Comparison of ENCODE assay signal across 10 mouse cellular contexts in the genomic region with DNA sequence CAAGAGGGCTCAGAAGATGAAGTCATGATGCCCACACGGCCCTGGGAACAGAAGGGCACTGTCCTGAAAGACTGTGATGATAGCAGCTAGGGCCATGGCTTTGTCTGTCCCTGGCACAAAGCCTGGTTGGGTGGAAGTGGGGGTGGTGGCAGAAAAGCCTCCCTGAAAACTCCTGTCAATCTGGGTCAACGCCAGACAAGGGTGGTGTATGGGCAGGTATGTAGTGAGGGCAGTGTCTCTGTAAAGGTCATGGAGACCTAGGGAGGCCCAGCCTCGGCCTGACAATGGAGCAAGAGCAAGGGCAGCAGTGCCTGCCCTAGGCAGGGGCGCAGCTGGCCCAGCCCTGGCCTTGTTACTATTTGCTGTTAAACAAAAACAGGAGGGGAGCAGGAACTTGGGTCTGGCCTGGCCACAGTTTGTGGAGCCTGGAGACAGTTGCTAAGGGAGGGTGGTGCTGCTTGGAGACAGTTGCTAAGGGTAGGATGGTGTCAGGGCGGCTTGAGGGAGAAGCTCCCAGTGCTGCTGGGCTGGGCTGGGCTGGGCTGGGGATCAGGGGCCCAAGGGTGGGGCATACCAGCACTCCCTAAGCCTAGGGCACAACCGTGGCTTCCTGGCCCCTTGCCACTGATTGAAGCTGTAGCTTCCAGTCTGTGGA. TPM values are rescaled to one million over a fixed set of nuclear protein-coding genes. Genes with fewer than 3 reads are reported as not detected.
DNase-seq lines count a peak whose midpoint lies in the region; ATAC-seq and TF ChIP-seq lines count a peak whose summit lies in the region.
"Had no signal": no experiment of that assay in that cellular context is flagged by ENCODE, and none has a peak within 500 bp of the region (broad histone marks: within the 10 kb centered on the region; RNA-seq: fewer than 3 reads in every experiment).

No protein-coding gene starts in this region.

- H3K4me2 ChIP-seq in forebrain, embryonic 12.5 days, result peak overlapping the region; percentile 71; the same call in 1 of the 2 replicates
- peak overlapping the region; percentile 67 for H3K4me2 ChIP-seq in hindbrain, postnatal 0 days (ENCODE audit: low read depth, low read length)

- H3K36me3 ChIP-seq in MEL (ENCODE audit: control insufficient read depth in 1 of 2, insufficient read depth in 2 of 2, low read length in 2 of 2), result no peaks in the 10 kb centered on the region
- peaks cover 4% of the 10 kb centered on the region for H3K36me3 ChIP-seq in forebrain, embryonic 12.5 days (replicated peaks)
- no peaks in the 10 kb centered on the region for H3K36me3 ChIP-seq in hindbrain, postnatal 0 days (ENCODE audit: insufficient read depth, low read length)

- no peak overlapping the region for H3K4me3 ChIP-seq in MEL (ENCODE audit: control insufficient read depth in 1 of 2, insufficient read depth in 1 of 2, low read depth in 2 of 2, low read length in 2 of 2)
- no peak overlapping the region for H3K4me3 ChIP-seq in forebrain, embryonic 12.5 days (replicated peaks)
- H3K4me3 ChIP-seq in hindbrain, postnatal 0 days (ENCODE audit: low read length), result peak overlapping the region; percentile 35; the same call in 1 of the 2 replicates

- H3K79me2 ChIP-seq in MEL (ENCODE audit: control insufficient read depth, insufficient read depth, low read length, poor library complexity), result no peaks in the 10 kb centered on the region

- no peak overlapping the region for H3K9ac ChIP-seq in MEL (ENCODE audit: control insufficient read depth, low read depth, low read length, poor library complexity, severe bottlenecking)
- no peak overlapping the region; the same call in 1 of the 2 replicates for H3K9ac ChIP-seq in forebrain, embryonic 12.5 days
- H3K9ac ChIP-seq in hindbrain, postnatal 0 days (replicated peaks; ENCODE audit: low read length), result peak overlapping the region; percentile 47; the same call in 1 of the 2 replicates

- TF ChIP-seq CTCF in MEL (IDR thresholded peaks at IDR 0.05 in 2 of 3, conservative IDR thresholded peaks at IDR 0.05 in 1 of 3; ENCODE audit: control insufficient read depth in 1 of 3, insufficient read depth in 1 of 3, low read depth in 2 of 3, low read length in 3 of 3, poor library complexity in 1 of 3, severe bottlenecking in 1 of 3), result no peak
- no peak for TF ChIP-seq CTCF in hindbrain, postnatal 0 days (IDR thresholded peaks at IDR 0.05; ENCODE audit: low read depth)

- H3K9me3 ChIP-seq in MEL (replicated peaks; ENCODE audit: insufficient read depth, low read length), result no peaks in the 10 kb centered on the region
- no peaks in the 10 kb centered on the region for H3K9me3 ChIP-seq in forebrain, embryonic 12.5 days
- H3K9me3 ChIP-seq in hindbrain, postnatal 0 days (ENCODE audit: low read length), result no peaks in the 10 kb centered on the region

- peak; percentile 20 for DNase-seq in MEL (ENCODE audit: low read depth, low spot score)
- peak; percentile 91 for DNase-seq in brain, adult 2 months (ENCODE audit: low read depth, low spot score)
- peak; percentile 75 for DNase-seq in hindbrain, postnatal 0 days (ENCODE audit: low spot score)
- peak; percentile 58 to 74 for DNase-seq in lung, postnatal 4 days
- DNase-seq in right cerebral cortex, postnatal 4 days, result peak; percentile 50
- DNase-seq in thymus, adult 18-20 months, result no peak
- DNase-seq in thymus, postnatal 4 days, result no peak

- TF ChIP-seq POLR2A in MEL (IDR thresholded peaks at IDR 0.05; ENCODE audit: control insufficient read depth in 1 of 2, insufficient read depth in 1 of 2, low read depth in 1 of 2, low read length in 2 of 2, poor library complexity in 1 of 2), result no peak

- peaks cover 0 to 3% of the 10 kb centered on the region in 2 experiments; a peak in 1 of 4 replicates for H3K4me1 ChIP-seq in MEL (ENCODE audit: control insufficient read depth in 1 of 2, insufficient read depth in 2 of 2, low read length in 2 of 2)
- peaks cover 55% of the 10 kb centered on the region for H3K4me1 ChIP-seq in forebrain, embryonic 12.5 days
- peaks cover 38% of the 10 kb centered on the region for H3K4me1 ChIP-seq in hindbrain, postnatal 0 days (ENCODE audit: insufficient read depth, low read length)

- WGBS in forebrain, embryonic 12.5 days, result 36% methylated on average over 6 of the region's 6 CpGs
- 14% methylated on average over 6 of the region's 6 CpGs for WGBS in hindbrain, postnatal 0 days

- no peaks in the 10 kb centered on the region for H3K27me3 ChIP-seq in MEL (ENCODE audit: control insufficient read depth in 1 of 2, insufficient read depth in 2 of 2, low read length in 2 of 2)
- H3K27me3 ChIP-seq in forebrain, embryonic 12.5 days, result peaks cover 27% of the 10 kb centered on the region
- H3K27me3 ChIP-seq in hindbrain, postnatal 0 days (ENCODE audit: insufficient read depth, low read length), result no peaks in the 10 kb centered on the region

- peak; percentile 39 for ATAC-seq in forebrain, embryonic 12.5 days (ENCODE audit: low FRiP score)
- peak; percentile 57 for ATAC-seq in hindbrain, postnatal 0 days

- no peak overlapping the region for H3K27ac ChIP-seq in MEL (ENCODE audit: control insufficient read depth, low read depth, low read length)
- peak overlapping the region; percentile 56 for H3K27ac ChIP-seq in forebrain, embryonic 12.5 days
- H3K27ac ChIP-seq in hindbrain, postnatal 0 days, result peak overlapping the region; percentile 81

- TF ChIP-seq EP300 in MEL (IDR thresholded peaks at IDR 0.05; ENCODE audit: low read depth in 1 of 2, low read length in 2 of 2), result no peak

- no peak for TF ChIP-seq RAD21 in MEL (IDR thresholded peaks at IDR 0.05; ENCODE audit: low read depth, low read length)

TF ChIP-seq in MEL, 35 proteins besides CTCF, POLR2A, EP300 and RAD21 (continues in another document):
- TF ChIP-seq MAZ (IDR thresholded peaks at IDR 0.05; ENCODE audit: low read depth, low read length), result no peak
- no peak for TF ChIP-seq POLR2AphosphoS5 (IDR thresholded peaks at IDR 0.05; ENCODE audit: borderline replicate concordance, low read depth, low read length)
- no peak for TF ChIP-seq TCF12 (IDR thresholded peaks at IDR 0.05; ENCODE audit: low read depth, low read length)
- no peak for TF ChIP-seq GATA1 (IDR thresholded peaks at IDR 0.05; ENCODE audit: low read depth, low read length)
- TF ChIP-seq CHD1 (IDR thresholded peaks at IDR 0.05; ENCODE audit: low read depth, low read length), result no peak
- no peak for TF ChIP-seq GABPA (IDR thresholded peaks at IDR 0.05; ENCODE audit: low read depth, low read length)
- no peak for TF ChIP-seq ELF1 (IDR thresholded peaks at IDR 0.05; ENCODE audit: low read depth, low read length)
- no peak for TF ChIP-seq MXI1 (IDR thresholded peaks at IDR 0.05; ENCODE audit: low read depth, low read length)
- TF ChIP-seq MAX (IDR thresholded peaks at IDR 0.05; ENCODE audit: low read length), result no peak
- no peak for TF ChIP-seq MEF2A (IDR thresholded peaks at IDR 0.05; ENCODE audit: extremely low read depth, insufficient replicate concordance, low read depth, low read length, poor library complexity, severe bottlenecking)
- no peak for TF ChIP-seq SMC3 (IDR thresholded peaks at IDR 0.05; ENCODE audit: low read depth, low read length)
- no peak for TF ChIP-seq BHLHE40 (IDR thresholded peaks at IDR 0.05; ENCODE audit: borderline replicate concordance, low read depth, low read length)
- TF ChIP-seq MAFK (IDR thresholded peaks at IDR 0.05; ENCODE audit: borderline replicate concordance, low read depth, low read length), result no peak
- no peak for TF ChIP-seq NELFE (IDR thresholded peaks at IDR 0.05; ENCODE audit: low read depth, low read length)
- TF ChIP-seq POLR2AphosphoS2 (IDR thresholded peaks at IDR 0.05; ENCODE audit: low read length), result no peak
- TF ChIP-seq CHD2 (IDR thresholded peaks at IDR 0.05; ENCODE audit: low read length), result no peak

RNA-seq across cellular contexts. Expression of gene Tppp3, which starts 2.2 kb away (rescaled TPM):
- 0.42 and 0.81 TPM in 2 replicates for total RNA-seq in MEL (2012; rRNA removed)
- 1 to 10 TPM in 1 of 2 experiments, not detected in 1; 1.7 TPM for polyA plus RNA-seq in MEL (2012; ENCODE audit: insufficient read depth in 1 of 2, insufficient read length in 2 of 2, low read depth in 1 of 2, low replicate concordance in 2 of 2, missing spikeins in 1 of 2)
- polyA plus RNA-seq in forebrain, embryonic 12.5 days (2016; fragmentation: Nextera tagmentation; extraction: Ambion mirVana), result 39.9 and 41.3 TPM in 2 replicates
- 106 and 108 TPM in 2 replicates for total RNA-seq in hindbrain, postnatal 0 days (2014; rRNA removed)
- 197 and 201 TPM in 2 replicates for polyA plus RNA-seq in hindbrain, postnatal 0 days (2015; fragmentation: Nextera tagmentation; extraction: Ambion mirVana)

RNA-seq across cellular contexts. Expression of gene Zdhhc1, which starts 27.5 kb away (rescaled TPM):
- 4.7 and 4.9 TPM in 2 replicates for total RNA-seq in MEL (2012; rRNA removed)
- polyA plus RNA-seq in MEL (2012; ENCODE audit: insufficient read depth in 1 of 2, insufficient read length in 2 of 2, low read depth in 1 of 2, low replicate concordance in 2 of 2, missing spikeins in 1 of 2), result 10 to 100 TPM in 1 of 2 experiments, not detected in 1; 11.5 TPM
- polyA plus RNA-seq in forebrain, embryonic 12.5 days (2016; fragmentation: Nextera tagmentation; extraction: Ambion mirVana), result 24.7 and 26.1 TPM in 2 replicates
- total RNA-seq in hindbrain, postnatal 0 days (2014; rRNA removed), result 49.3 and 54.2 TPM in 2 replicates
- polyA plus RNA-seq in hindbrain, postnatal 0 days (2015; fragmentation: Nextera tagmentation; extraction: Ambion mirVana), result 31.3 and 34.7 TPM in 2 replicates

RNA-seq across cellular contexts. Expression of gene Hsd11b2, which starts 49.4 kb away (rescaled TPM):
- 0.27 TPM in 1 of 2 replicates, not detected in the other for total RNA-seq in MEL (2012; rRNA removed)
- polyA plus RNA-seq in MEL (2012; ENCODE audit: insufficient read depth in 1 of 2, insufficient read length in 2 of 2, low read depth in 1 of 2, low replicate concordance in 2 of 2, missing spikeins in 1 of 2), result 1 to 10 TPM in 1 of 2 experiments, not detected in 1; 2.1 TPM
- polyA plus RNA-seq in forebrain, embryonic 12.5 days (2016; fragmentation: Nextera tagmentation; extraction: Ambion mirVana), result 10.9 and 12.0 TPM in 2 replicates
- 6.1 and 9.9 TPM in 2 replicates for total RNA-seq in hindbrain, postnatal 0 days (2014; rRNA removed)
- polyA plus RNA-seq in hindbrain, postnatal 0 days (2015; fragmentation: Nextera tagmentation; extraction: Ambion mirVana), result 6.3 and 7.4 TPM in 2 replicates
- total RNA-seq: heart, postnatal 36 days; neutrophil, adult 5-6 weeks had no signal

RNA-seq across cellular contexts. Expression of gene Lrrc36, which starts 55.8 kb away (rescaled TPM):
- not detected in 2 replicates for total RNA-seq in MEL (2012; rRNA removed)
- under 1 TPM in 1 of 2 experiments, not detected in 1; 0.06 TPM for polyA plus RNA-seq in MEL (2012; ENCODE audit: insufficient read depth in 1 of 2, insufficient read length in 2 of 2, low read depth in 1 of 2, low replicate concordance in 2 of 2, missing spikeins in 1 of 2)
- 1.2 and 1.4 TPM in 2 replicates for polyA plus RNA-seq in forebrain, embryonic 12.5 days (2016; fragmentation: Nextera tagmentation; extraction: Ambion mirVana)
- 0.68 and 1.7 TPM in 2 replicates for total RNA-seq in hindbrain, postnatal 0 days (2014; rRNA removed)
- 0.50 and 0.66 TPM in 2 replicates for polyA plus RNA-seq in hindbrain, postnatal 0 days (2015; fragmentation: Nextera tagmentation; extraction: Ambion mirVana)
- total RNA-seq: neutrophil, adult 5-6 weeks had no signal

RNA-seq across cellular contexts. Expression of gene Kctd19, which starts 55.9 kb away (rescaled TPM):
- not detected in 2 replicates for total RNA-seq in MEL (2012; rRNA removed)
- polyA plus RNA-seq in MEL (2012; ENCODE audit: insufficient read depth in 1 of 2, insufficient read length in 2 of 2, low read depth in 1 of 2, low replicate concordance in 2 of 2, missing spikeins in 1 of 2), result not detected
- polyA plus RNA-seq in forebrain, embryonic 12.5 days (2016; fragmentation: Nextera tagmentation; extraction: Ambion mirVana), result 0.13 TPM in 1 of 2 replicates, not detected in the other
- total RNA-seq in hindbrain, postnatal 0 days (2014; rRNA removed), result 0.11 and 0.16 TPM in 2 replicates
- 0.09 and 0.15 TPM in 2 replicates for polyA plus RNA-seq in hindbrain, postnatal 0 days (2015; fragmentation: Nextera tagmentation; extraction: Ambion mirVana)
- total RNA-seq: neutrophil, adult 5-6 weeks had no signal

Comparison
In these comparisons a context has a peak if more than half of its experiments do, and no peak if none do; other contexts are left out.
1. DNase-seq: peak in MEL (single experiment), brain, adult 2 months (single experiment), hindbrain, postnatal 0 days (single experiment), lung, postnatal 4 days (2 of 2) and right cerebral cortex, postnatal 4 days (single experiment); none in thymus, adult 18-20 months (0 of 2) and thymus, postnatal 4 days (single experiment).
2. RNA of gene Tppp3, which starts 2.2 kb away (polyA plus RNA-seq): 197 to 201 TPM in hindbrain, postnatal 0 days and 39.9 to 41.3 TPM in forebrain, embryonic 12.5 days; 1.7 TPM in MEL; every median in the first group is over 10 times any median in the second.